Comparison of ENCODE assay signal across 17 mouse cellular contexts in the genomic region with DNA sequence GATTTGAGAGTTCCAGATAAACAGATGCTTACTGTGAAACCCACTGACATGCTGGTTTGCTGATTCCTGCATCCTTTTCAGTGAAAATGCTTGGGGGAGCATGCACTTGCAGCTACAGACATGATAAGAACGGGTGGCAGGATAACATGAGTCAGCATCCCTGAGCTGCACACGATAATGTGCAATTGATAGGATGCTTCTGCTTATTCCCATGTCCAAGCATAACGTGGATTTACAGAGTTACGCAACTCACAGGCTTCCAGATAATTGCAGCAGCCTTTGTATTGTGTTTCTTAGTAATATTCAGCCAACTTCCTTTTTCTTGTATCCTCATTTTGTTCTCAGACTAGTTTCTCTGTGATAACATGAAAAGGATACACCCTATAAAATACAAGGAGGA.
"Had no signal": no experiment of that assay in that cellular context is flagged by ENCODE, and none has a peak within 500 bp of the region (broad histone marks: within the 10 kb centered on the region; RNA-seq: fewer than 3 reads in every experiment).

No protein-coding gene starts in this region.

- H3K36me3 ChIP-seq: kidney, embryonic 15.5 days; liver, embryonic 15.5 days; midbrain, embryonic 12.5 days; midbrain, embryonic 15.5 days had no signal

- H3K9ac ChIP-seq: kidney, embryonic 15.5 days; liver, embryonic 15.5 days; lung, embryonic 14.5 days; midbrain, embryonic 12.5 days; midbrain, embryonic 15.5 days had no signal

- H3K27ac ChIP-seq: kidney, embryonic 15.5 days; left cerebral cortex, adult 2 months; liver, embryonic 15.5 days; macrophage; midbrain, embryonic 12.5 days; midbrain, embryonic 15.5 days had no signal

- H3K4me2 ChIP-seq: kidney, embryonic 15.5 days; liver, embryonic 11.5 days; liver, embryonic 15.5 days; lung, embryonic 14.5 days; midbrain, embryonic 12.5 days; midbrain, embryonic 15.5 days had no signal

- H3K4me1 ChIP-seq: kidney, embryonic 15.5 days; liver, embryonic 15.5 days; midbrain, embryonic 12.5 days; midbrain, embryonic 15.5 days had no signal

- ATAC-seq: lung, postnatal 0 days; midbrain, embryonic 15.5 days had no signal

- DNase-seq: kidney, adult 11 months; kidney, adult 8-10 months; kidney, postnatal 10 days; kidney, postnatal 36 days; layer of hippocampus, postnatal 36 days; lung, embryonic 14.5 days; thymus, adult 2 months; thymus, postnatal 14 days; thymus, postnatal 4 days had no signal

- H3K9me3 ChIP-seq: kidney, embryonic 15.5 days; liver, embryonic 15.5 days; midbrain, embryonic 12.5 days; midbrain, embryonic 15.5 days had no signal

- H3K4me3 ChIP-seq: kidney, embryonic 15.5 days; left cerebral cortex, adult 2 months; liver, embryonic 15.5 days; midbrain, embryonic 12.5 days; midbrain, embryonic 15.5 days had no signal

- H3K27me3 ChIP-seq: kidney, embryonic 15.5 days; liver, embryonic 15.5 days; midbrain, embryonic 12.5 days; midbrain, embryonic 15.5 days had no signal
